Mouse (Mus musculus) hindbrain, embryonic 12.5 days (tissue): Measurements from ENCODE around the gene Btbd9. TPM values are rescaled to one million over a fixed set of nuclear protein-coding genes. Genes with fewer than 3 reads are reported as not detected.
"Not testable (repeated sequence)": the region's sequence is repeated elsewhere in the genome, so short reads cannot be mapped to it uniquely, and the experiment has no call there.

ENCODE experiments used
- ATAC-seq: fragments of 200-750 bp; cut with Nextera tagmentation; 2 replicates; pipeline ENCODE4 v1.8.0; 2017; ENCODE audit warnings: moderate TSS enrichment; ENCODE audit not compliant: low FRiP score
- H3K27ac ChIP-seq: fragments of 300-500 bp; sonication (generic); 2 replicates; pipeline ENCODE4 v1.5.1; 2016; ENCODE audit warnings: mild to moderate bottlenecking
- H3K27me3 ChIP-seq: fragments of 300-500 bp; sonication (generic); 2 replicates; pipeline ENCODE4 v1.6.1; 2016; ENCODE audit warnings: mild to moderate bottlenecking
- H3K36me3 ChIP-seq: fragments of 300-500 bp; sonication (generic); 2 replicates; pipeline ENCODE4 v1.6.1; 2016; ENCODE audit warnings: mild to moderate bottlenecking
- H3K4me1 ChIP-seq: fragments of 300-500 bp; sonication (generic); 2 replicates; pipeline ENCODE4 v1.6.1; 2016
- H3K4me2 ChIP-seq: fragments of 300-500 bp; sonication (generic); replicated peaks from 2 replicates; pipeline ENCODE4 v1.6.1; 2016; ENCODE audit warnings: mild to moderate bottlenecking
- H3K4me3 ChIP-seq: fragments of 300-500 bp; sonication (generic); 2 replicates; pipeline ENCODE4 v1.5.1; 2016; ENCODE audit warnings: mild to moderate bottlenecking
- H3K9ac ChIP-seq: fragments of 300-500 bp; sonication (generic); 2 replicates; pipeline ENCODE4 v1.6.1; 2016; ENCODE audit warnings: mild to moderate bottlenecking, moderate library complexity
- H3K9me3 ChIP-seq: fragments of 300-500 bp; sonication (generic); replicated peaks from 2 replicates; pipeline ENCODE4 v1.6.1; 2016; ENCODE audit warnings: mild to moderate bottlenecking
- WGBS: fragments of 180-500 bp; shearing (Covaris S2); methylation state at CpG from one replicate; pipeline ENCODE4 v1.1.7; 2016; 5-methylcytosine and 5-hydroxymethylcytosine counted together
- polyA plus RNA-seq: library from polyadenylated mRNA; unstranded; fragments of >200 nt; fragmentation: Nextera tagmentation; extraction: Ambion mirVana; gene quantifications from 2 replicates; pipeline ENCODE4 v1.2.1, GENCODE M21; 2016

The Btbd9 gene
- polyA plus RNA-seq, 1 experiment from 2014 or later = 106 TPM

DNA sequence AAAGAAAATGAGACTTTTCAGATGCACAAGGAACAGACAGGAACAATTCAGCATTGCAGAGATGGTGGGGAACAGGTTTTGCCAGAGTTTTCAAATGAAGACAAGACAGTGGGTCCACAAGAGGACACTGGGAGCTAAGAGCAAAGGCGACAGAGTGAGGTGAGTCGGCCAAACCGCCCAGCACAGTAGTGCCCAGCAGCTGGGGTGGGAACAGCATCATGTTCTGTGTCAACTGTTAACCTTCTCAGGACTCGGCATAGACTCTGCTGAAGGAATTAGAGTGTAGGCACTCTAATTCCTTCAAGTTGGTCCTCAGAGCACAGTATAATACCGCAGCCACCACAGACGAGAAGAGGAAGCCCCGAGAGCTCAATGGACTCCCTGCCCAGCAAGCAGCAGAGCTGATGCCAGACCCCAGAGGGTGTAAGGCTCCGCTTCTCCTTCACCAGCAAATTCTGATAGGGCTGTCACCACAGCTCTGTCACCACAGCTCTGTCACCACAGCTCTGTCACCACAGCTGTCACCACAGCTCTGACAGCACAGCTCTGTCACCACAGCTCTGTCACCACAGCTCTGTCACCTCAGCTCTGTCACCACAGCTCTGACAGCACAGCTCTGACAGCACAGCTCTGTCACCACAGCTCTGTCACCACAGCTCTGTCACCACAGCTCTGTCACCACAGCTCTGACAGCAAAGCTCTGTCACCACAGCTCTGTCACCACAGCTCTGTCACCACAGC lies 57.7 kb downstream of the Btbd9 start:
- Histone ChIP-seq H3K9me3 (no peaks in the 10 kb centered on the region), H3K27ac (0 out of 2 replicates have a peak overlapping the region, but pooled peaks have one; percentile 40), H3K27me3 (no peaks in the 10 kb centered on the region), H3K9ac (no peak overlapping the region), H3K4me1 (no peaks in the 10 kb centered on the region), H3K4me2 (no peak overlapping the region), H3K4me3 (no peak overlapping the region), H3K36me3 (peaks cover 14% of the 10 kb centered on the region)
- ATAC-seq = no peak
- 87% methylated on average over 8 of the region's 8 CpGs for WGBS

DNA sequence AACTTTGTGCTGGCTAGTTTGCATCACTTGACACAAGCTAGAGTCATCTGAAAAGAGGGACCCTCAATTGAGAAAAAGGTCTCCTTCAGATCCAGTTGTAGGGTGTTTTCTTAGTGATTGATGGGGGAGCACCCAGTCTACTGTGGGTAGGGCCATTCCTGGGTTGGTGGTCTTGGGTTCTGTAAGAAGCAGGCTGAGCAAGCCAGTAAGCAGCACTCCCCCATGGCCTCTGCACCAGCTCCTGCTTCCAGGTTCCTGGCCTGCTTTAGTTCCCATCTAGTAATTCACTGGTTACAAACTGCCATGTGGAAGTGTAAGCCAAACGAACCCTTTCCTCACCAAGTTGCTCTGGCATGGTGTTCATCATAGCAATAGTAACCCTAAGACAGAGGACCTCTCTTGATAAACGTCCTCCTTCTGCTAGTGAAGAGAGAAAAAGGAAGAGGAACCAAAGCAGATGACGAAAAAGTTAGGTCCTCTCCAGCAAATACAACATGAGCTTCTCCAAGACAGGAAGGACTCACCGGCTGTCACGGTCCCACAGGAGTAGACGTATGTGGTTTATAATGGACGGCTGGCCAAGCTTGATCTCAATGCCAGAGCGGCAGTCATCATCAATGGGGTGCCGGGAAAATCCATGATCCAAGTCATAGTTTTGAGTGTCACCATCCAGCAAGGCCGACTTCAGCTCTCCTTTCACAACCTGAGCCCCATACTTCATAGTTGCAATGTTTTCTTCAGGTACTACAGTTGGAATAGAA lies 59.5 kb downstream of the Btbd9 start:
- Histone ChIP-seq H3K36me3 (peaks cover 16% of the 10 kb centered on the region), H3K4me2 (no peak overlapping the region), H3K9me3 (no peaks in the 10 kb centered on the region), H3K27me3 (no peaks in the 10 kb centered on the region), H3K27ac (no peak overlapping the region), H3K9ac (no peak overlapping the region), H3K4me1 (no peaks in the 10 kb centered on the region), H3K4me3 (no peak overlapping the region)
- 90% methylated on average over 10 of the region's 10 CpGs for WGBS
- ATAC-seq = no peak

DNA sequence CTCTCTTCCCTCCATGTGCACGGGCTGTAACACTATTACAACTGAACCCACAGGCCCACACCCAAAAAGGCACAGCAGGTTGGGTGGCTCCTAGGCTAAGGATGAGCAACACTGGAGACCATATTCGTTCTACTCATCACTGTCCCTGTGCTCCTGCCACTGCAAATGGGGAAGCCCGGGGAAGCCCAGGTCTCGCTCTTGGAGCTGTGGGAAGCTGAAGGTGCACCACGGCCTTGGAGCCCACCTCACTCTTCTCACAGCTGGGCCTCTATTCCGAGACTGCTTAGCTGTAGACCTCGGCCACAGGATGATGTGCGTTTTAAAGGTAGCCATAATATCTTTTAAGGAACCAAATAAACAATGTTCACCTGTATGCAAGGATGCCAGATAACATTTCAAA lies 60.9 kb downstream of the Btbd9 start:
- no peak for ATAC-seq

GRCm38 (mm10) chr17:30513034-30513433 lies 63.3 kb downstream of the Btbd9 start:
- peaks cover 10% of the 10 kb centered on the region for H3K4me1 ChIP-seq
- H3K36me3 ChIP-seq = peaks cover 16% of the 10 kb centered on the region
- H3K27ac ChIP-seq = no peak overlapping the region
- WGBS = 90% methylated on average over 9 of the region's 9 CpGs
- H3K4me3 ChIP-seq = no peak overlapping the region
- no peak overlapping the region for H3K4me2 ChIP-seq
- ATAC-seq = no peak
- no peaks in the 10 kb centered on the region for H3K9me3 ChIP-seq
- no peak overlapping the region for H3K9ac ChIP-seq
- H3K27me3 ChIP-seq = no peaks in the 10 kb centered on the region

More for the DNA sequence above, 60.9 kb downstream of the Btbd9 start:
- H3K27me3 ChIP-seq = no peaks in the 10 kb centered on the region
- no peak overlapping the region for H3K9ac ChIP-seq
- 95% methylated on average over 8 of the region's 8 CpGs for WGBS
- 0 out of 2 replicates have a peak, but pooled peaks cover 2% of the 10 kb centered on the region for H3K4me1 ChIP-seq
- no peak overlapping the region for H3K4me2 ChIP-seq
- H3K9me3 ChIP-seq = no peaks in the 10 kb centered on the region
- no peak overlapping the region for H3K4me3 ChIP-seq
- H3K36me3 ChIP-seq = peaks cover 16% of the 10 kb centered on the region
- no peak overlapping the region for H3K27ac ChIP-seq

DNA sequence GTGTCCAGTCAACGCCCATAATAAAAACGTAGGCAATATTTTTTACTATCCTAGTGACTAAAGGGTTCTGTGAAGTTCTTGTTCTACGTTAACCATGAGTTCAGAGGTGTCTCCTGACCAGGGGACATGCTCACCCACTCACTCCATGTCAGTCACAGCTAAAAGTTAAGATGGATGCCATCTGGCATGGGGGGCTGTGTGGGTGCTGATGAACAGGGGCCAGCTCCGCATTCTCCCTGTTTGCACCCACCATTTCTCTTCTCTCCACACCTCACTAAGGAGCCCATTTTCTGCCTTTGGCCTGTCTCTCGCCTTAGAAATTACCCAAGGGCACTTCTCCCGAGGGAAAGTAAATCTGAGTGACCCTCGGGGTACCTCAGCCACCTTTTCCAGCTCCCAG lies 63.8 kb downstream of the Btbd9 start:
- Histone ChIP-seq H3K27me3 (no peaks in the 10 kb centered on the region), H3K4me3 (no peak overlapping the region), H3K27ac (no peak overlapping the region), H3K36me3 (peaks cover 16% of the 10 kb centered on the region), H3K9me3 (no peaks in the 10 kb centered on the region), H3K4me1 (peaks cover 12% of the 10 kb centered on the region), H3K4me2 (no peak overlapping the region), H3K9ac (no peak overlapping the region)
- WGBS = 92% methylated on average over 7 of the region's 7 CpGs
- ATAC-seq = no peak

DNA sequence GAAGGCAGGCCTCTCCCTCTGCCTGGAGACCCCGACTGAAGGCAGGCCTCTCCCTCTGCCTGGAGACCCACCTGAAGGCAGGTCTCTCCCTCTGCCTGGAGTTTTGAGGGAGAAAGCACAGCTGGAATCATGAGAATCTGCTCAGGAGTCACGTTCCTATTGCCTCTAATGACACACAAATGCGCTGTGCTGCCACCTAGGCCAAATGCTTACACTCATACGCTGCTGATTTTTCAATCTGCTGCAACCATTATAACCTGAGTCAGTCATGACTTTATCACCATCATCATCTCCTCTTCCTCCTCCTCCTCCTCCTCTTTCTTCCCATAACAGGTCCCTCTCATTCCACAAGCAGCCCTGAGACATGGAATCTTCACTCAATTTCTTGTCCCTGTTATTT lies 64.3 kb downstream of the Btbd9 start:
- WGBS = 67% methylated on average over 4 of the region's 4 CpGs
- H3K4me2 ChIP-seq = no peak overlapping the region
- peaks cover 17% of the 10 kb centered on the region for H3K4me1 ChIP-seq
- peaks cover 16% of the 10 kb centered on the region for H3K36me3 ChIP-seq
- no peak overlapping the region for H3K9ac ChIP-seq
- no peak overlapping the region for H3K4me3 ChIP-seq
- no peak overlapping the region for H3K27ac ChIP-seq
- no peaks in the 10 kb centered on the region for H3K9me3 ChIP-seq
- H3K27me3 ChIP-seq = no peaks in the 10 kb centered on the region
- ATAC-seq = no peak

- Histone ChIP-seq H3K36me3 (peaks cover 10% of the 10 kb centered on the region), H3K9me3 (no peaks in the 10 kb centered on the region), H3K4me2 (no peak overlapping the region), H3K27ac (no peak overlapping the region), H3K9ac (no peak overlapping the region), H3K4me3 (no peak overlapping the region), H3K27me3 (no peaks in the 10 kb centered on the region), H3K4me1 (peaks cover 19% of the 10 kb centered on the region)
- WGBS = 69% methylated on average over 6 of the region's 6 CpGs
- ATAC-seq = no peak
Measured at GRCm38 (mm10) chr17:30511399-30511798, 64.9 kb downstream of the Btbd9 start.

- no peaks in the 10 kb centered on the region for H3K27me3 ChIP-seq
- H3K36me3 ChIP-seq = 0 out of 2 replicates have a peak, but pooled peaks cover 2% of the 10 kb centered on the region
- no peak overlapping the region for H3K4me2 ChIP-seq
- 66% methylated on average over 6 of the region's 6 CpGs for WGBS
- no peak overlapping the region for H3K9ac ChIP-seq
- no peak for ATAC-seq
- H3K27ac ChIP-seq = no peak overlapping the region
- peaks cover 19% of the 10 kb centered on the region for H3K4me1 ChIP-seq
- no peaks in the 10 kb centered on the region for H3K9me3 ChIP-seq
- H3K4me3 ChIP-seq = no peak overlapping the region
Measured at GRCm38 (mm10) chr17:30510171-30510570, 66.1 kb downstream of the Btbd9 start.

DNA sequence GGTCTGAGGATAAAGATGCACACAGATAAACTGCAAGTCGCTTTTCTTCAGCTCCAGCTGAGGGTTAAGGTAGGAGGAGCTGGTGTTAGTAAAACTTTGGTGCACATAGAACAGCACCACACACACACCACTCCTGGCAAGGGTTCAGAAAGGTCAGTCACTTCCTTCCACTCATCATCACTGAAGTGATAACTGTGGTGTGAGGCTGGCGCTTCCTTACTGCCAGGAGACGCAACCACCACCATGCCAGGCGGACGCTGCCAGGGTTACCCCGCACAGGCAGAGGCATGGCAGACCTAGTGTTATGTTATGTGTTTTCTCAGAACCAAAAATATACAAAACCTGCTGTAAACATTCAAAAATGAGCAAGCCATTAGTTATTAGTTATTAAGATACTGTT lies 66.6 kb downstream of the Btbd9 start:
- H3K27me3 ChIP-seq = no peaks in the 10 kb centered on the region
- no peak overlapping the region for H3K9ac ChIP-seq
- H3K27ac ChIP-seq = no peak overlapping the region
- peaks cover 6% of the 10 kb centered on the region; the same call in 1 of the 2 replicates for H3K36me3 ChIP-seq
- no peak overlapping the region for H3K4me3 ChIP-seq
- H3K4me1 ChIP-seq = peaks cover 19% of the 10 kb centered on the region
- no peak overlapping the region for H3K4me2 ChIP-seq
- no peak for ATAC-seq
- 95% methylated on average over 6 of the region's 6 CpGs for WGBS
- no peaks in the 10 kb centered on the region for H3K9me3 ChIP-seq

GRCm38 (mm10) chr17:30507636-30508576 lies 68.4 kb downstream of the Btbd9 start:
- H3K4me2 ChIP-seq = no peak overlapping the region
- H3K9ac ChIP-seq = no peak overlapping the region
- no peaks in the 10 kb centered on the region for H3K27me3 ChIP-seq
- 74% methylated on average over 9 of the region's 9 CpGs for WGBS
- ATAC-seq = no peak
- H3K4me1 ChIP-seq = peaks cover 19% of the 10 kb centered on the region
- peaks cover 8% of the 10 kb centered on the region; the same call in 1 of the 2 replicates for H3K36me3 ChIP-seq
- no peaks in the 10 kb centered on the region for H3K9me3 ChIP-seq
- no peak overlapping the region for H3K27ac ChIP-seq
- no peak overlapping the region for H3K4me3 ChIP-seq

GRCm38 (mm10) chr17:30506916-30507315 lies 69.4 kb downstream of the Btbd9 start:
- peaks cover 6% of the 10 kb centered on the region; the same call in 1 of the 2 replicates for H3K36me3 ChIP-seq
- no peaks in the 10 kb centered on the region for H3K27me3 ChIP-seq
- H3K4me1 ChIP-seq = peaks cover 19% of the 10 kb centered on the region
- H3K9me3 ChIP-seq = no peaks in the 10 kb centered on the region
- H3K4me3 ChIP-seq = no peak overlapping the region
- WGBS = 32% methylated on average over 5 of the region's 5 CpGs
- ATAC-seq = no peak
- H3K9ac ChIP-seq = no peak overlapping the region
- no peak overlapping the region for H3K4me2 ChIP-seq
- H3K27ac ChIP-seq = no peak overlapping the region

DNA sequence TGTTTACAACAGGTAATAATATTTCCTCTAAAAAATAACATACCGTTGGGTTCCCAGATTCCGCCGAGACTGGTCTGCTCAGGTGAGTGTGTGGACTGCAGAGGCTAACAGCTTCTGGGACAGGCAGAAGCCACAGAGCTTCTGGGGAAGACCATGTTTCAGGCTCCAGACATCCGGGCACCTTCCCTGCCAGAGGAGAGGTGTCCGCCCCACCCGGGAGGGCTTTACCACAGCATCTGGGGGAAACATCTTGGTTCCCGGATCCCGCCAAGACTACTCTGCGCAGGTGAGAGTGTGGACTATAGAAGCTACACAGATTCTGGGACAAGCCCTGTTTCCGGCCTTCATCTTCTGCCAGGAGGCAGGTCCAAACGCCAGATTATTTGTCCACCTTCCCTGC lies 76.7 kb downstream of the Btbd9 start:
- 98% methylated on average over 11 of the region's 11 CpGs for WGBS
- not testable (repeated sequence) for H3K27ac ChIP-seq

More for the DNA sequence above, 76.7 kb downstream of the Btbd9 start:
- peaks cover 27% of the 10 kb centered on the region for H3K4me1 ChIP-seq
- H3K4me2 ChIP-seq, H3K27me3 ChIP-seq, H3K36me3 ChIP-seq, H3K9ac ChIP-seq, ATAC-seq, H3K9me3 ChIP-seq, H3K4me3 ChIP-seq: not testable (repeated sequence)
